Mouse (Mus musculus): ENCODE results near the gene Mamstr.

The Mamstr gene

GRCm38 (mm10) chr7:45693921-45694591 is 54.3 kb downstream of the Mamstr start, which contains the start of gene Sec1:
Gene Sec1, minus strand, starts transcription at chr7:45694402.
- no peak for DNase-seq (ENCODE audit: low spot score)

DNA sequence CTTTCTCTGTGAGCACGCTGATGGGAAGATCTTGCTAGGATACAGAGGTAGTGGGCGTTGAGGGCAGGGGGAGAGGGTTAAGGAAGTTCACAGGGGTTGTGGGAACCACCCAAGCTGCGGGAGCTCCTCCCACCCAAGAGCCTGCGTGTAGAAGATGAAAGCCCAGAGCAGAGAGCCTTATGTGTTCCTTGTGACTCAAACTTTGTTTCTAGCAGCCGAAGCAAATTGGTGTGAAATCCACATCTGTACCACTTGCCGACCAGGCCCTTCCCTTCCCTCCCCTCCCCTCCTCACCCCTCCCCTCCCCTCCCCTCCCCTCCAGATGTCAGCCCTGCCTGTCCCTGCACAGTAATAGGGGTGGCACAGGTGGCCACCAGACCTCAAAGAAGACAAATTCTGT is 55.3 kb downstream of the Mamstr start:
- DNase-seq (ENCODE audit: low spot score): peak; percentile 60
